In genomic region chr19:23833685-23834682, GRCm38 (mm10) we compare ENCODE assay signal across 10 mouse cellular contexts.
DNase-seq lines count a peak whose midpoint lies in the region; ATAC-seq and TF ChIP-seq lines count a peak whose summit lies in the region.
"Had no signal": no experiment of that assay in that cellular context is flagged by ENCODE, and none has a peak within 500 bp of the region (broad histone marks: within the 10 kb centered on the region; RNA-seq: fewer than 3 reads in every experiment).

No protein-coding gene starts in this region.

- H3K36me3 ChIP-seq in kidney, adult 2 months (ENCODE audit: control insufficient read depth, insufficient read depth, low read length), result no peaks in the 10 kb centered on the region
- no peaks in the 10 kb centered on the region for H3K36me3 ChIP-seq in midbrain, embryonic 13.5 days
- H3K36me3 ChIP-seq: liver, embryonic 15.5 days had no signal

- peak; percentile 84 for ATAC-seq in midbrain, embryonic 13.5 days

- H3K9me3 ChIP-seq in midbrain, embryonic 13.5 days, result no peaks in the 10 kb centered on the region
- H3K9me3 ChIP-seq: liver, embryonic 15.5 days had no signal

- no peak overlapping the region for H3K4me3 ChIP-seq in kidney, adult 2 months (ENCODE audit: insufficient read depth, low read depth, low read length)
- no peak overlapping the region for H3K4me3 ChIP-seq in midbrain, embryonic 13.5 days (replicated peaks)
- H3K4me3 ChIP-seq: liver, embryonic 15.5 days had no signal

- no peaks in the 10 kb centered on the region for H3K4me1 ChIP-seq in kidney, adult 2 months (ENCODE audit: control insufficient read depth, insufficient read depth, low read length)
- peaks cover 41% of the 10 kb centered on the region for H3K4me1 ChIP-seq in midbrain, embryonic 13.5 days (replicated peaks)
- H3K4me1 ChIP-seq: liver, embryonic 15.5 days had no signal

- no peak overlapping the region for H3K27ac ChIP-seq in kidney, adult 2 months (ENCODE audit: insufficient read depth, low read depth, low read length)
- H3K27ac ChIP-seq in midbrain, embryonic 13.5 days, result peak overlapping the region; percentile 80
- H3K27ac ChIP-seq: kidney, postnatal 0 days; liver, embryonic 15.5 days had no signal

- no peak for TF ChIP-seq CTCF in kidney, adult 2 months (conservative IDR thresholded peaks at IDR 0.05; ENCODE audit: insufficient read depth, insufficient read length, low read depth, low read length)

- H3K4me2 ChIP-seq in midbrain, embryonic 13.5 days (replicated peaks), result no peak overlapping the region
- H3K4me2 ChIP-seq: liver, embryonic 15.5 days had no signal

- peak; percentile 0 for DNase-seq in kidney, adult 2 months
- DNase-seq in kidney, adult 18-20 months, result no peak
- DNase-seq in cerebellum, adult 8-10 months, result peak; percentile 75
- peak; percentile 13 to 50 for DNase-seq in heart, adult 9 months (ENCODE audit: low spot score in 2 of 2)
- no peak for DNase-seq in thymus, adult 18-20 months
- no peak for DNase-seq in testis, postnatal 14 days (ENCODE audit: low spot score)
- DNase-seq in liver, result no peak

- no peak overlapping the region for H3K9ac ChIP-seq in midbrain, embryonic 13.5 days (replicated peaks)
- H3K9ac ChIP-seq: liver, embryonic 15.5 days had no signal

- no peaks in the 10 kb centered on the region for H3K27me3 ChIP-seq in kidney, adult 2 months (replicated peaks; ENCODE audit: control insufficient read depth, insufficient read depth, low read length)
- no peaks in the 10 kb centered on the region for H3K27me3 ChIP-seq in midbrain, embryonic 13.5 days
- H3K27me3 ChIP-seq: liver, embryonic 15.5 days had no signal

- 65% methylated on average over 14 of the region's 14 CpGs for WGBS in kidney, adult 2 months
- 28% methylated on average over 14 of the region's 14 CpGs for WGBS in midbrain, embryonic 13.5 days

- TF ChIP-seq POLR2A in kidney, adult 2 months (IDR thresholded peaks at IDR 0.05; ENCODE audit: low read depth, low read length), result no peak

Comparison
In these comparisons a context has a peak if more than half of its experiments do, and no peak if none do; other contexts are left out.
1. DNase-seq: peak in kidney, adult 2 months (single experiment), cerebellum, adult 8-10 months (single experiment) and heart, adult 9 months (2 of 2); none in kidney, adult 18-20 months (single experiment), thymus, adult 18-20 months (0 of 2), testis, postnatal 14 days (single experiment) and liver (single experiment).